Mouse (Mus musculus): ENCODE measurements at regions not wholly inside any gene's neighbourhood (a gene's known extent, or its start where the extent isn't known, plus 50 kb on each side); places are given as distances from the start of the nearest gene placed in this dataset.
A peak's percentile ranks its signal among the peaks of the same experiment; 100 is the strongest.

- Histone ChIP-seq H3K27ac (no peak overlapping the region), H3K4me2 (no peak overlapping the region), H3K4me3 (replicated peaks) (no peak overlapping the region), H3K9me3 (no peaks in the 10 kb centered on the region), H3K4me1 (no peaks in the 10 kb centered on the region), H3K36me3 (replicated peaks) (no peaks in the 10 kb centered on the region), H3K27me3 (no peaks in the 10 kb centered on the region), H3K9ac (no peak overlapping the region)
- WGBS: 77% methylated on average over 1 of the region's 1 CpGs
- ATAC-seq (ENCODE audit: low FRiP score): no peak
Observed at GRCm38 (mm10) chr16:47354279-47354678, 856.0 kb upstream of the Nectin3 start.

- WGBS: 97% methylated on average over 1 of the region's 1 CpGs
- Histone ChIP-seq H3K27me3 (no peaks in the 10 kb centered on the region), H3K27ac (no peak overlapping the region), H3K36me3 (replicated peaks) (no peaks in the 10 kb centered on the region), H3K9ac (no peak overlapping the region), H3K9me3 (no peaks in the 10 kb centered on the region), H3K4me1 (no peaks in the 10 kb centered on the region), H3K4me3 (replicated peaks) (no peak overlapping the region), H3K4me2 (no peak overlapping the region)
- no peak for ATAC-seq (ENCODE audit: low FRiP score)
Observed at GRCm38 (mm10) chr16:47394398-47394797, 889.1 kb upstream of the Dppa4 start.

DNA sequence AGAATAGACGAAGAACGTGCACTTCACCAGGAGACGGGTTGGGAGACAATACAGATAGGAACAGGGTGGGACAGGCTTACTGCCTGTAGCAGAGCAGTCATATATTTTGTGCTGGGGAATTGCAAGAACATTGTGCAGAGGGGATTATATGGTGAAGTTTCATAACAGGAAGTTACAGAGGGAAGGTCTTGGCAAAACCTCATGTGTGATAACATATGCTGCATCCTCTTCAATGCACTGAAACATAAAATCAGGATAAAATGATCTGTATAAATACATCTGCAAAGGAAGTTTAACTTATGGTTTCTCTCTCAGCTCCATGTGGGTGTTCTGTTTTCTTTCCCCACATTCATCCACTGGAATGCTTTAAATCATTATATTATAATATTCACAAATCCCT is 876.5 kb upstream of the Dppa4 start:
- H3K9me3 ChIP-seq: no peaks in the 10 kb centered on the region
- no peaks in the 10 kb centered on the region for H3K36me3 ChIP-seq (replicated peaks)
- H3K4me1 ChIP-seq: no peaks in the 10 kb centered on the region
- H3K4me3 ChIP-seq (replicated peaks): no peak overlapping the region
- no peak overlapping the region for H3K9ac ChIP-seq
- 87% methylated on average over 3 of the region's 3 CpGs for WGBS
- no peak for ATAC-seq (ENCODE audit: low FRiP score)
- H3K27me3 ChIP-seq: no peaks in the 10 kb centered on the region
- no peak overlapping the region for H3K4me2 ChIP-seq
- no peak overlapping the region for H3K27ac ChIP-seq

DNA sequence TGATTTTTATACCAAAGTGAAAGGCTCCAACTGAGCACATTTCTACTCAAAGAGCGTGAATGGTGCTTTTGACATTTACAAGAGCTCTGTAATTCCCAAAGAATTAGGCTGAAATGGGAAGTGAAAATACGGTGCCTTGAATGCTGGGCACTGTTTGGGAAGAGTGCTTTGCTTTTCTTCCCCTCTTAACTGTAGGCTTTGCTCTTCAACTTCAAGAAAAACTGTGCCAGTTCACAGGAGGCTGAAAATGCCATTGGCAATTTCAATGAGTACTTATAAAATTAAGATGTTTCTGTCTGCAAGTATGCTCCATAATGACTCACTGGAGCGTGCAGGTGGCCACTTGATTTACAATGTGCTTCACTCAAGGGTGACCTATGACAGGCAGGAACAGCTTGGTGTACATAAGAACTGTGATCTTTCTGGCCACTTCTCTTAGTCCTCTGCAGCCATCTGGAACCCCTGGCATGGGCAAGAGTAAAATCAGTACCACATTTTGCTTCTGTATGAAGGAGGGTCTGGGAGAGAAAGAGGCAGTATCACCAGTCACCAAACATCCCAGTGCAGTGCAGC is 864.8 kb upstream of the Dppa4 start:
- Histone ChIP-seq H3K9ac (no peak overlapping the region), H3K4me1 (no peaks in the 10 kb centered on the region), H3K36me3 (replicated peaks) (no peaks in the 10 kb centered on the region), H3K9me3 (no peaks in the 10 kb centered on the region), H3K4me3 (replicated peaks) (no peak overlapping the region), H3K27ac (no peak overlapping the region), H3K27me3 (no peaks in the 10 kb centered on the region), H3K4me2 (no peak overlapping the region)
- 48% methylated on average over 3 of the region's 3 CpGs for whole genome bisulfite sequencing
- ATAC-seq (ENCODE audit: low FRiP score): peak; percentile 27; the same call in 1 of the 2 replicates

GRCm38 (mm10) chr16:47445083-47445482 is 838.5 kb upstream of the Dppa4 start:
- H3K4me3 ChIP-seq (replicated peaks): no peak overlapping the region
- no peaks in the 10 kb centered on the region for H3K9me3 ChIP-seq
- no peaks in the 10 kb centered on the region for H3K4me1 ChIP-seq
- ATAC-seq (ENCODE audit: low FRiP score): no peak
- no peak overlapping the region for H3K27ac ChIP-seq
- H3K4me2 ChIP-seq: no peak overlapping the region
- H3K36me3 ChIP-seq (replicated peaks): no peaks in the 10 kb centered on the region
- no peak overlapping the region for H3K9ac ChIP-seq
- no peaks in the 10 kb centered on the region for H3K27me3 ChIP-seq
- 81% methylated on average over 2 of the region's 2 CpGs for WGBS

- ATAC-seq (ENCODE audit: low FRiP score): no peak
- WGBS: 43% methylated on average over 9 of the region's 9 CpGs
- no peaks in the 10 kb centered on the region for H3K4me1 ChIP-seq
Observed at GRCm38 (mm10) chr16:47475441-47476081, 808.0 kb upstream of the Dppa4 start.

DNA sequence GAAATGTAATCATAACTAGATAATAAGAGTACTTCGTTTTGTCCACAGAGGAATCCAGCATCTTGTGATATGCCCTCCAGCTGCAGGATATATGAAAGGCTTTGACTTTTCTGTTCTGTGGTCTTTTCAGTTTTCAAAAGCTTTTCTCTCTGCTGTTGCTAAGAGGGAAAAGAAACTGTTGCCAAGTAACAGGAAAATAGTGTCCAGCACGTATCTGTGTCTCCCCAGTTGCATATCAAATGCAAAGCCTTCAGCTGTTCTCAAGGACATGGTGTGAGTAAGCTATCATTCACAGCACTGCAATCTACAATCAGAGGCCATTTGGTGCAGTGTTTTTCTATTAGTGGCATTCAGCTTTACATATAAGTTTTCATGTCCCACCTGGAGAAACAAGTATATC is 801.5 kb upstream of the Dppa4 start:
- Histone ChIP-seq H3K36me3 (replicated peaks) (no peaks in the 10 kb centered on the region), H3K9me3 (no peaks in the 10 kb centered on the region)
- ATAC-seq (ENCODE audit: low FRiP score): no peak

More at GRCm38 (mm10) chr16:47475441-47476081, 808.0 kb upstream of the Dppa4 start:
- Histone ChIP-seq H3K4me3 (replicated peaks) (no peak overlapping the region), H3K27me3 (no peaks in the 10 kb centered on the region), H3K9ac (no peak overlapping the region), H3K27ac (no peak overlapping the region), H3K36me3 (replicated peaks) (no peaks in the 10 kb centered on the region), H3K4me2 (no peak overlapping the region), H3K9me3 (no peaks in the 10 kb centered on the region)

GRCm38 (mm10) chr16:47488525-47488924 is 795.0 kb upstream of the Dppa4 start:
- no peak overlapping the region for H3K4me2 ChIP-seq
- no peaks in the 10 kb centered on the region for H3K4me1 ChIP-seq
- no peaks in the 10 kb centered on the region for H3K36me3 ChIP-seq (replicated peaks)
- no peak overlapping the region for H3K27ac ChIP-seq
- WGBS: 94% methylated on average over 1 of the region's 1 CpGs
- H3K27me3 ChIP-seq: no peaks in the 10 kb centered on the region
- no peak overlapping the region for H3K4me3 ChIP-seq (replicated peaks)
- H3K9ac ChIP-seq: no peak overlapping the region
- ATAC-seq (ENCODE audit: low FRiP score): no peak
- H3K9me3 ChIP-seq: no peaks in the 10 kb centered on the region

More for the DNA sequence above, 801.5 kb upstream of the Dppa4 start:
- H3K4me2 ChIP-seq: no peak overlapping the region
- WGBS: 44% methylated on average over 2 of the region's 2 CpGs
- no peak overlapping the region for H3K27ac ChIP-seq
- H3K9ac ChIP-seq: no peak overlapping the region
- H3K4me3 ChIP-seq (replicated peaks): no peak overlapping the region
- H3K27me3 ChIP-seq: no peaks in the 10 kb centered on the region
- no peaks in the 10 kb centered on the region for H3K4me1 ChIP-seq

GRCm38 (mm10) chr16:47525857-47526256 is 757.7 kb upstream of the Dppa4 start:
- no peaks in the 10 kb centered on the region for H3K36me3 ChIP-seq (replicated peaks)
- no peaks in the 10 kb centered on the region for H3K27me3 ChIP-seq
- no peak for ATAC-seq (ENCODE audit: low FRiP score)
- 91% methylated on average over 4 of the region's 4 CpGs for WGBS
- no peaks in the 10 kb centered on the region for H3K4me1 ChIP-seq
- H3K9ac ChIP-seq: no peak overlapping the region
- no peak overlapping the region for H3K27ac ChIP-seq
- no peak overlapping the region for H3K4me2 ChIP-seq
- H3K9me3 ChIP-seq: no peaks in the 10 kb centered on the region
- H3K4me3 ChIP-seq (replicated peaks): no peak overlapping the region

DNA sequence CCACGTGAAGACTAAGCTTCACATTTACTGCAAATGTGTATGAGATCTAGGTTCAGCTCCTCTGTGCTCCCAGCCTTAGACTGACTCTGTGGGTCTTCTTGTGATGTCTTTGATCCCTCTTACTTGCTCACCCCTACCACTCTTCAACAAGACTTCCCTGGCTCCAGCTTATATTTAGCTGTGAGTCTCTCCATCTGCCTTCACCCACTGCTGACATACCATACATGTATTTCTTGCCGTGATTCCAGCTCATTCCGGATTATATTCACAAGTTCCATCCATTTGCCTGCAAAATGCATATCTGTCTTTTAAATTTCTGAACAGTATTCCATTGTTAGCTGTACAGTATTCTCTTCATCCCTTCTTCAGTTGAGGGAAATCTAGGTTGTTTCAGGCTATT is 756.9 kb upstream of the Dppa4 start:
- WGBS: 91% methylated on average over 3 of the region's 3 CpGs
- ATAC-seq (ENCODE audit: low FRiP score): no peak
- H3K36me3 ChIP-seq (replicated peaks): no peaks in the 10 kb centered on the region

GRCm38 (mm10) chr16:47536524-47536923 is 747.0 kb upstream of the Dppa4 start:
- H3K4me2 ChIP-seq: no peak overlapping the region
- no peaks in the 10 kb centered on the region for H3K36me3 ChIP-seq (replicated peaks)
- no peaks in the 10 kb centered on the region for H3K27me3 ChIP-seq
- H3K4me3 ChIP-seq (replicated peaks): no peak overlapping the region
- no peaks in the 10 kb centered on the region for H3K9me3 ChIP-seq
- ATAC-seq (ENCODE audit: low FRiP score): no peak
- WGBS: 88% methylated on average over 1 of the region's 1 CpGs
- H3K27ac ChIP-seq: no peak overlapping the region
- no peak overlapping the region for H3K9ac ChIP-seq
- no peaks in the 10 kb centered on the region for H3K4me1 ChIP-seq

More for the DNA sequence above, 756.9 kb upstream of the Dppa4 start:
- no peak overlapping the region for H3K4me3 ChIP-seq (replicated peaks)
- no peaks in the 10 kb centered on the region for H3K9me3 ChIP-seq
- H3K27ac ChIP-seq: no peak overlapping the region
- no peak overlapping the region for H3K9ac ChIP-seq
- H3K4me1 ChIP-seq: no peaks in the 10 kb centered on the region
- H3K27me3 ChIP-seq: no peaks in the 10 kb centered on the region
- no peak overlapping the region for H3K4me2 ChIP-seq

DNA sequence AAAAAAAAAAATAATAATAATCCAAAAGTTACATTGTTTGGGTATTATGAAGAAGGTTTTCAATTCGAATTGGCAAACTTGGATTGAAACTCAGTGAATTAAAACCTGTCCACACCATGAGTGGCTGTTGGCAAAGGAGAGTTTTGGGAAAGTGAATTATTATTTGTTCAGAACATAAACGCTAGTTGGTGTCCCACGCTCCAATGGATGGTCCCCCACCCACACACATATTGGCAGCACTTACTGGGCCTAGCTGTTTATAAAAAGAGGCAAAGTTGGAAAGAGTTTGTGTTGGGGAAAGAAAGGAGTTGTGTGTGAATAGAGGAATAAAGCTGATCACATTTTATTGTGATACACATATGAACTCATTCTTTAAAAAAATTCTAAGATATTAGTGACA is 732.4 kb upstream of the Dppa4 start:
- H3K27me3 ChIP-seq: no peaks in the 10 kb centered on the region
- H3K36me3 ChIP-seq (replicated peaks): no peaks in the 10 kb centered on the region
- H3K9me3 ChIP-seq: no peaks in the 10 kb centered on the region
- H3K4me1 ChIP-seq: no peaks in the 10 kb centered on the region
- no peak overlapping the region for H3K9ac ChIP-seq
- H3K4me3 ChIP-seq (replicated peaks): no peak overlapping the region
- 85% methylated on average over 3 of the region's 3 CpGs for WGBS
- no peak for ATAC-seq (ENCODE audit: low FRiP score)
- no peak overlapping the region for H3K4me2 ChIP-seq
- H3K27ac ChIP-seq: no peak overlapping the region

GRCm38 (mm10) chr16:47568051-47568450 is 715.5 kb upstream of the Dppa4 start:
- H3K27me3 ChIP-seq: no peaks in the 10 kb centered on the region
- H3K36me3 ChIP-seq (replicated peaks): no peaks in the 10 kb centered on the region
- H3K27ac ChIP-seq: no peak overlapping the region
- no peak for ATAC-seq (ENCODE audit: low FRiP score)
- WGBS: 91% methylated on average over 2 of the region's 2 CpGs
- H3K9ac ChIP-seq: no peak overlapping the region
- H3K4me2 ChIP-seq: no peak overlapping the region
- no peak overlapping the region for H3K4me3 ChIP-seq (replicated peaks)
- no peaks in the 10 kb centered on the region for H3K9me3 ChIP-seq
- H3K4me1 ChIP-seq: no peaks in the 10 kb centered on the region
